Mouse (Mus musculus) E14TG2a.4 (cell line): Measurements from ENCODE around the gene Emc6.

Experiments
- H3K27me3 ChIP-seq: 2 replicates; pipeline ENCODE4 v1.6.1; 2014; ENCODE audit warnings: low read length, control low read depth; ENCODE audit not compliant: insufficient read depth
- H3K36me3 ChIP-seq: 2 replicates; pipeline ENCODE4 v1.6.1; 2014; ENCODE audit warnings: low read length, control low read depth; ENCODE audit not compliant: insufficient read depth
- H3K4me1 ChIP-seq: replicated peaks from 2 replicates; pipeline ENCODE4 v1.6.1; 2014; ENCODE audit warnings: low read depth, low read length, control low read depth
- H3K4me3 ChIP-seq: replicated peaks from 2 replicates; pipeline ENCODE4 v1.5.1; 2014; ENCODE audit warnings: mild to moderate bottlenecking, low read length
- H3K9me3 ChIP-seq: 2 replicates; pipeline ENCODE4 v1.6.1; 2014; ENCODE audit warnings: low read length, control low read depth
- CTCF ChIP-seq: conservative IDR thresholded peaks from 2 replicates; pipeline ENCODE4 v1.5.1; 2014; ENCODE audit warnings: low read length
- NANOG ChIP-seq: IDR thresholded peaks from 2 replicates; pipeline ENCODE4 v1.6.1; 2014; ENCODE audit warnings: borderline replicate concordance, low read length, mixed read lengths
- POU5F1 ChIP-seq: IDR thresholded peaks from 2 replicates; pipeline ENCODE4 v1.6.1; 2014; ENCODE audit warnings: low read length, borderline replicate concordance

Emc6 gene

GRCm38 (mm10) chr11:73132999-73133398 lies 43.8 kb downstream of the Emc6 start:
- Histone ChIP-seq H3K9me3 (no peaks in the 10 kb centered on the region), H3K4me1 (peaks cover 68% of the 10 kb centered on the region), H3K4me3 (no peak overlapping the region), H3K27me3 (no peaks in the 10 kb centered on the region), H3K36me3 (peaks cover 85% of the 10 kb centered on the region)
- no peak for TF ChIP-seq POU5F1
- no peak for TF ChIP-seq CTCF
- no peak for TF ChIP-seq NANOG

GRCm38 (mm10) chr11:73131020-73131419 lies 45.8 kb downstream of the Emc6 start:
- TF ChIP-seq NANOG (no peak), CTCF (peak; percentile 41; the same call in 1 of the 2 replicates), POU5F1 (no peak)
- Histone ChIP-seq H3K4me3 (no peak overlapping the region), H3K36me3 (peaks cover 78% of the 10 kb centered on the region), H3K27me3 (no peaks in the 10 kb centered on the region), H3K9me3 (no peaks in the 10 kb centered on the region), H3K4me1 (peaks cover 59% of the 10 kb centered on the region)

GRCm38 (mm10) chr11:73126495-73126894 lies 50.3 kb downstream of the Emc6 start:
- no peak overlapping the region for H3K4me3 ChIP-seq
- no peaks in the 10 kb centered on the region for H3K9me3 ChIP-seq
- TF ChIP-seq NANOG (no peak), POU5F1 (no peak), CTCF (no peak)
- peaks cover 44% of the 10 kb centered on the region for H3K36me3 ChIP-seq
- H3K4me1 ChIP-seq, result peaks cover 33% of the 10 kb centered on the region
- no peaks in the 10 kb centered on the region for H3K27me3 ChIP-seq
